Mouse (Mus musculus): ENCODE data around the gene Kcne1. TPM values are rescaled to one million over a fixed set of nuclear protein-coding genes. Genes with fewer than 3 reads are reported as not detected.

The Kcne1 gene
- polyA plus RNA-seq, 1 experiment from 2014 or later = 1.0 TPM

Other genes starting within 250 kb of the Kcne1 start
- gene Kcne2, start 67.1 kb downstream of the Kcne1 start, polyA plus RNA-seq (2016; fragmentation: Nextera tagmentation; extraction: Ambion mirVana) = 1.4 and 13.1 TPM in 2 replicates
- gene Smim11, start 58.2 kb downstream of the Kcne1 start, polyA plus RNA-seq (2016; fragmentation: Nextera tagmentation; extraction: Ambion mirVana) = 131 and 136 TPM in 2 replicates
- not detected in 2 replicates for gene Fam243, start 38.0 kb downstream of the Kcne1 start, polyA plus RNA-seq (2016; fragmentation: Nextera tagmentation; extraction: Ambion mirVana)
- 39.3 and 39.6 TPM in 2 replicates for gene Rcan1, start 111.4 kb upstream of the Kcne1 start, polyA plus RNA-seq (2016; fragmentation: Nextera tagmentation; extraction: Ambion mirVana)
- gene Clic6, start 126.3 kb upstream of the Kcne1 start, polyA plus RNA-seq (2016; fragmentation: Nextera tagmentation; extraction: Ambion mirVana) = 5.4 and 9.3 TPM in 2 replicates

Measured in hindbrain, embryonic 10.5 days (tissue).